Mouse (Mus musculus) limb, embryonic 14.5 days (tissue): ENCODE measurements around the gene Rhobtb1. TPM values are rescaled to one million over a fixed set of nuclear protein-coding genes. Genes with fewer than 3 reads are reported as not detected.

Experiments used
- ATAC-seq: fragments of 200-750 bp; cut with Nextera tagmentation; 2 replicates; pipeline ENCODE4 v1.8.0; 2017; ENCODE audit warnings: low read depth, moderate number of reproducible peaks, moderate TSS enrichment; ENCODE audit not compliant: low FRiP score
- DNase-seq: peaks from one replicate; pipeline ENCODE4 v3.0.0-alpha.2; 2015; ENCODE audit warnings: low spot score
- H3K27ac ChIP-seq: fragments of 300-500 bp; sonication (generic); replicated peaks from 2 replicates; pipeline ENCODE4 v1.5.1; 2014; ENCODE audit warnings: low read depth, mild to moderate bottlenecking, low read length, moderate library complexity, mixed read lengths
- H3K27me3 ChIP-seq: fragments of 300-500 bp; sonication (generic); 2 replicates; pipeline ENCODE4 v1.6.1; 2014; ENCODE audit warnings: low read length, mixed read lengths; ENCODE audit not compliant: control insufficient read depth, insufficient read depth
- H3K36me3 ChIP-seq: fragments of 300-500 bp; sonication (generic); 2 replicates; pipeline ENCODE4 v1.6.1; 2014; ENCODE audit warnings: mild to moderate bottlenecking, low read length, moderate library complexity, mixed read lengths; ENCODE audit not compliant: control insufficient read depth, insufficient read depth
- H3K4me1 ChIP-seq: fragments of 300-500 bp; sonication (generic); 2 replicates; pipeline ENCODE4 v1.6.1; 2014; ENCODE audit warnings: antibody characterized with exemption, low read length, mixed read lengths; ENCODE audit not compliant: control insufficient read depth, insufficient read depth
- H3K4me2 ChIP-seq: fragments of 300-500 bp; sonication (generic); replicated peaks from 2 replicates; pipeline ENCODE4 v1.6.1; 2014; ENCODE audit warnings: low read depth, mild to moderate bottlenecking, low read length, moderate library complexity; ENCODE audit not compliant: severe bottlenecking
- H3K4me3 ChIP-seq: fragments of 300-500 bp; sonication (generic); replicated peaks from 2 replicates; pipeline ENCODE4 v1.5.1; 2014; ENCODE audit warnings: low read length
- H3K9ac ChIP-seq: fragments of 300-500 bp; sonication (generic); 2 replicates; pipeline ENCODE4 v1.6.1; 2014; ENCODE audit warnings: mild to moderate bottlenecking, low read depth, low read length, moderate library complexity; ENCODE audit not compliant: severe bottlenecking
- H3K9me3 ChIP-seq: fragments of 300-500 bp; sonication (generic); 2 replicates; pipeline ENCODE4 v1.6.1; 2016; ENCODE audit warnings: low read length; ENCODE audit not compliant: control insufficient read depth
- POLR2A ChIP-seq: fragments of 200-500 bp; IDR thresholded peaks from 2 replicates; pipeline ENCODE4 v1.8.0; 2012; ENCODE audit warnings: inconsistent platforms, mild to moderate bottlenecking, moderate library complexity, borderline replicate concordance; ENCODE audit not compliant: insufficient read depth, insufficient read length; ENCODE audit errors: extremely low read depth
- WGBS: fragments of 180-500 bp; shearing (Covaris S2); extraction: QIAGEN DNeasy Blood & Tissue Kit; methylation state at CpG from one replicate; pipeline ENCODE4 v1.1.7; 2014; 5-methylcytosine and 5-hydroxymethylcytosine counted together
- polyA plus RNA-seq, 2 experiments: library from polyadenylated mRNA; depleted of rRNA in 1 of 2; stranded (reverse) in 1 of 2; unstranded in 1 of 2; fragments of >200 nt; fragmentation: Nextera tagmentation in 1 of 2; extraction: Ambion mirVana in 1 of 2; gene quantifications; 2 replicates each; pipeline versions ENCODE4 v1.2.1 to v1.2.3; 2012 to 2014

The Rhobtb1 gene
- polyA plus RNA-seq, 2 experiments, result 17.5 to 35.0 TPM

- peak overlapping the region; percentile 96 for H3K9ac ChIP-seq
- peaks cover 8% of the 10 kb centered on the region; the same call in 1 of the 2 replicates for H3K9me3 ChIP-seq
- 0% methylated on average over 20 of the region's 21 CpGs for WGBS
- peaks cover 18% of the 10 kb centered on the region for H3K36me3 ChIP-seq
- peak; percentile 24 for DNase-seq
- H3K4me1 ChIP-seq, result peaks cover 15% of the 10 kb centered on the region; the same call in 1 of the 2 replicates
- H3K27ac ChIP-seq, result peak overlapping the region; percentile 99
- peak; percentile 12 for ATAC-seq
- H3K4me3 ChIP-seq, result peak overlapping the region; percentile 83
- H3K4me2 ChIP-seq, result peak overlapping the region; percentile 85
- TF ChIP-seq POLR2A, result no peak
- H3K27me3 ChIP-seq, result no peaks in the 10 kb centered on the region
These were observed 62.2 kb downstream of the Rhobtb1 start for GRCm38 (mm10) chr10:69213451-69213877.

- 27% methylated on average over 5 of the region's 5 CpGs for WGBS
- Histone ChIP-seq H3K27ac (peak overlapping the region; percentile 99), H3K9ac (peak overlapping the region; percentile 96), H3K9me3 (0 out of 2 replicates have a peak, but pooled peaks cover 3% of the 10 kb centered on the region), H3K4me3 (peak overlapping the region; percentile 83), H3K36me3 (peaks cover 18% of the 10 kb centered on the region), H3K4me2 (peak overlapping the region; percentile 85), H3K27me3 (no peaks in the 10 kb centered on the region), H3K4me1 (peaks cover 15% of the 10 kb centered on the region; the same call in 1 of the 2 replicates)
- ATAC-seq (no peak), DNase-seq (no peak)
- TF ChIP-seq POLR2A, result no peak
These were observed 62.8 kb downstream of the Rhobtb1 start for GRCm38 (mm10) chr10:69213986-69214385.

- ATAC-seq (no peak), DNase-seq (no peak)
- H3K27me3 ChIP-seq, result no peaks in the 10 kb centered on the region
- no peak overlapping the region for H3K4me2 ChIP-seq
- WGBS, result 87% methylated on average over 4 of the region's 4 CpGs
- H3K27ac ChIP-seq, result no peak overlapping the region
- 0 out of 2 replicates have a peak, but pooled peaks cover 3% of the 10 kb centered on the region for H3K9me3 ChIP-seq
- H3K4me1 ChIP-seq, result peaks cover 8% of the 10 kb centered on the region; the same call in 1 of the 2 replicates
- TF ChIP-seq POLR2A, result no peak
- H3K36me3 ChIP-seq, result peaks cover 18% of the 10 kb centered on the region
- H3K4me3 ChIP-seq, result no peak overlapping the region
- H3K9ac ChIP-seq, result no peak overlapping the region
These were observed 66.0 kb downstream of the Rhobtb1 start for GRCm38 (mm10) chr10:69217127-69217690.

GRCm38 (mm10) chr10:69218458-69219288, 67.4 kb downstream of the Rhobtb1 start:
- TF ChIP-seq POLR2A, result no peak
- H3K9me3 ChIP-seq, result 0 out of 2 replicates have a peak, but pooled peaks cover 3% of the 10 kb centered on the region
- H3K27me3 ChIP-seq, result no peaks in the 10 kb centered on the region
- no peak overlapping the region for H3K4me3 ChIP-seq
- H3K36me3 ChIP-seq, result peaks cover 21% of the 10 kb centered on the region
- peaks cover 8% of the 10 kb centered on the region; the same call in 1 of the 2 replicates for H3K4me1 ChIP-seq
- no peak overlapping the region for H3K27ac ChIP-seq
- DNase-seq (no peak), ATAC-seq (no peak)
- H3K4me2 ChIP-seq, result no peak overlapping the region
- no peak overlapping the region for H3K9ac ChIP-seq
- WGBS, result 91% methylated on average over 14 of the region's 14 CpGs

- Histone ChIP-seq H3K36me3 (peaks cover 21% of the 10 kb centered on the region), H3K4me1 (peaks cover 2% of the 10 kb centered on the region; the same call in 1 of the 2 replicates), H3K9me3 (0 out of 2 replicates have a peak, but pooled peaks cover 3% of the 10 kb centered on the region), H3K27ac (no peak overlapping the region), H3K4me2 (no peak overlapping the region), H3K27me3 (no peaks in the 10 kb centered on the region), H3K9ac (no peak overlapping the region), H3K4me3 (no peak overlapping the region)
- TF ChIP-seq POLR2A, result no peak
- ATAC-seq (no peak), DNase-seq (no peak)
- 82% methylated on average over 2 of the region's 2 CpGs for WGBS
These were observed 68.0 kb downstream of the Rhobtb1 start for GRCm38 (mm10) chr10:69219289-69219626.
